Mouse (Mus musculus): ENCODE measurements around the gene Arhgap45.
A peak's percentile ranks its signal among the peaks of the same experiment; 100 is the strongest.

Gene Arhgap45

GRCm38 (mm10) chr10:80016511-80016910 lies at the start of gene Arhgap45:
Gene Arhgap45, plus strand, starts transcription at chr10:80016653.
- DNase-seq (ENCODE audit: low spot score) = no peak

- DNase-seq (ENCODE audit: low spot score) = no peak
Observed at GRCm38 (mm10) chr10:79966886-79967400, 49.5 kb upstream of the Arhgap45 start.

- no peak for DNase-seq (ENCODE audit: low spot score)
Observed at GRCm38 (mm10) chr10:79968181-79968580, 48.3 kb upstream of the Arhgap45 start.

DNA sequence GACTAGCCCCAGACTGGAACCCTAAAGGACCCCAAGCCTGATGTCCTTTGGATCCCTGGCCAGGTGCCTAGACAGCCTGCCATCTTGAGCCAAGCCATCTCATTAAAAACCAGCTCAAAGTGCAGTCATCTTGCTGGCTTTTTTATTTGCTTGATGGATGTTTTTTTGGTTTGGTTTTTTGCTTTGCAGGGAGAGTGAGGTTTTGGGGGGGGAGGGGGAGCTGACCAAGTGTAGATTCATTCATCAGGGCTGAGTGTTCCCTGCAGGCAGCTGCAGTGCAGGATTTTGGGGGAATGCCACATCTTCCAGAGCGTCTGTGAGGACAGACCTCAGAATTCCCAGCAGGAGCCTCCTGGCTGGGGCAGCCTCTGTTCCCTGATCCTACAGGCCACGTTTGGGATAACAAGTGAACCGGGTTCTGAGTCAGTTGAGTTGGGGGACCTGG lies 47.3 kb upstream of the Arhgap45 start:
- DNase-seq (ENCODE audit: low spot score) = no peak

DNA sequence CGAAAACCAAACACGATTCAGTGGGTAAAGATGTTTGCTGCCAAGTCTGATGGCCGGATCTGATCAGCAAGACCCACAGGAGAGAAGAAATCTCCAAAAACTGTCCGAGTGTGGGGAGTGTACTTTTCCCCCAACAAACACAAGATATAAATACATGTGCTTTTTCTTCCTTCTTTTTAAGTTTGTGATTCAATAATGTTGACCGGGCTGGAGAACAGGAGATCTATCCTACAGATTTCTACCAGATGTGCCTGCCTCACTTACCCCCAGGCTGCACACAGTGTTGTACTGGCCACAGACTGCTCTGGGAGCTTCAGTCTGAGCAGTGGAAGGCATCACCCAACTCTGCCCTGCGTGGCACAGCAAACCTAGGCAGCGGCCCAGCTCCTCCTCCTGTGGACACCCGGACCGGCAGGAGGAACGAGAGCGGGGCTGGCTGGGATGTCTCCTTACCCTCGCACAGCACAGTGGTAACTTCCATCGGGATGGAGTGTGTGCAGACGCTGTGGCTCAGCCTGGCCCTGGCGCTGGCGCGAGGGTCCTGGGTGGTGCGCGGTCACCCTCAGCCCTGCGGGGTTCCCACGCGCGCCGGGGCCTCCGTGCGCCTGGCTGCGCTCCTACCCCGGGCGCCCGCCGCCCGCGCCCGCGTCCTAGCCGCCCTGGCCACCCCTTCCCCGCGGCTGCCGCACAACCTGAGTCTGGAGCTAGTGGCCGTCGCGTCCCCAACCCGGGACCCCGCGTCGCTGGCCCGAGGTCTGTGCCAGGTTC lies 45.9 kb upstream of the Arhgap45 start, which contains the start of gene Grin3b:
Gene Grin3b, plus strand, starts transcription at position 301 of the 768 bp plus-strand sequence.
- no peak for DNase-seq (ENCODE audit: low spot score)

- DNase-seq (ENCODE audit: low spot score) = no peak
Observed at GRCm38 (mm10) chr10:79971183-79971497, 45.3 kb upstream of the Arhgap45 start.

- DNase-seq (ENCODE audit: low spot score) = no peak
Observed at GRCm38 (mm10) chr10:79972831-79973230, 43.6 kb upstream of the Arhgap45 start.

DNA sequence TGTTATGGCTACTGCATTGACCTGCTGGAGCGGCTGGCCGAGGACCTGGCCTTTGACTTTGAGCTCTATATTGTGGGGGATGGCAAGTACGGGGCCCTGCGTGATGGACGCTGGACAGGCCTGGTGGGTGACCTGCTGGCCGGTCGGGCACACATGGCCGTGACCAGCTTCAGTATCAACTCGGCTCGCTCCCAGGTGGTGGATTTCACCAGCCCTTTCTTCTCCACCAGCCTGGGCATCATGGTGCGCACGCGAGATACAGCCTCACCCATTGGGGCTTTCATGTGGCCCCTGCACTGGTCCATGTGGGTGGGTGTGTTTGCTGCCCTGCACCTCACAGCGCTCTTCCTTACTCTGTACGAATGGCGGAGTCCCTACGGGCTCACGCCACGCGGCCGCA lies 42.4 kb upstream of the Arhgap45 start:
- no peak for DNase-seq (ENCODE audit: low spot score)

GRCm38 (mm10) chr10:79974668-79975067 lies 41.8 kb upstream of the Arhgap45 start:
- DNase-seq (ENCODE audit: low spot score) = no peak

DNA sequence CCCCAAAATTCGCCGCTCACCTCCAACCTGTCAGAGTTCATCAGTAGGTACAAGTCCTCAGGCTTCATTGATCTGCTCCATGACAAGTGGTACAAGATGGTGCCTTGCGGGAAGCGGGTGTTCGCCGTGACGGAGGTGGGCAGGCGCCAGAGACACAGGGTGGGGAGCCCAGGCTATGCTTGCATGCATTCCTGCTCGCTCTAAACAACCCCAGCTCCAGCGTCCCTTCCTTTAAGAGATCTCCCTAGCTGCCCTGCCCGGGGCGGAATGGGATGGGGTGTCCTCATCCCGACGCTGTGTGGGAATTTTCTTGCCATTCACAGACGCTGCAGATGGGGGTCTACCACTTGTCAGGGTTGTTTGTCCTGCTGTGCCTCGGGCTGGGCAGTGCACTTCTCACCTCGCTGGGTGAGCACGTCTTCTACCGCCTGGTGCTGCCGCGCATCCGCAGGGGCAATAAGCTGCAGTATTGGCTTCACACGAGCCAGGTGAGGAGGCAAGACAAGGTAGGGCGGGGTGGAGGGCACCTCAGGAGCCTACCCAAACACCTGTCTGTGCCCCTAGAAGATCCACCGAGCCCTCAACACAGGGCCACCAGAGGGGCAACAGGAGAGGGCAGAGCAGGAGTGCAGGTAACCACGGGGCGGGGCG lies 40.3 kb upstream of the Arhgap45 start:
- DNase-seq (ENCODE audit: low spot score) = no peak

GRCm38 (mm10) chr10:79976722-79977107 lies 39.7 kb upstream of the Arhgap45 start:
- no peak for DNase-seq (ENCODE audit: low spot score)

DNA sequence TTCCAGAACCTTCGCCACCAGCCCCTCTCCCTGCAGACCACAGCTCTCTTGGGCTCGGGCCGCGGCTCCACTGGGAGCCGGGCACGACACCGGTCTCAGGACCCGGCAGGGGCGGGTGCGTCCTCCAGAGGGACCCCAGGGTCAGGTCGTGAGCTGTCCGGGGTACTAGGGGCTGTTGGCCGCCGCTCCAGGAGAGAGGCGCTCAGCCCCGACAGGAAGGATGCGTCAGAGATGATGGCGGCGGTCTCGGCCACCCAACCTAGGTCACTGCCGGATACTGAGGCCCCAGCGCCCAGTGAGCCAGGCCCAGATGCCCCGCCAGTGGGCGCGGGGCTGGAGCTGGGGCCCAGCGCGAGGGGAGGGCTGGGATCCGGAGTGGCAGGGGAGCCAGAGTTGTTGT lies 39.1 kb upstream of the Arhgap45 start:
- DNase-seq (ENCODE audit: low spot score) = no peak

DNA sequence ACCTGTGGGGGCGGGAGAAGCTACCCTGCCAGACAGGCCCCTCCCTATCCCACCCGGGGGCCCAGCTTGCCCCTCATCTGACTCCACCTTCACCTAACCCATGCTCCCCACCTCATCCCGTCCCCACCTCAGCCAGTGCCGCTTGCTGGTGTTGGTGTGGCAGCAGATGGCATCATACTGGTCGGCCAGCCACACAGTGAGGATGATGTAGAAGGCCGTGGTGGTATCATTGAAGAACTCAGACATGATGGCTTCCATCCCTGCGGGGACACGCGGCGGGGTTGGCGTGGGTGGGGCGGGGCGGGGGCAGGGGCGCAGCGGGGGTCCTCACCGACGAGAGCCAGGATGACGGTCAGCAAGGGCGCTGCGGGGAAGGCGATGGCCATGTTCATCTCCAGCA lies 38.4 kb upstream of the Arhgap45 start:
- DNase-seq (ENCODE audit: low spot score) = no peak

DNA sequence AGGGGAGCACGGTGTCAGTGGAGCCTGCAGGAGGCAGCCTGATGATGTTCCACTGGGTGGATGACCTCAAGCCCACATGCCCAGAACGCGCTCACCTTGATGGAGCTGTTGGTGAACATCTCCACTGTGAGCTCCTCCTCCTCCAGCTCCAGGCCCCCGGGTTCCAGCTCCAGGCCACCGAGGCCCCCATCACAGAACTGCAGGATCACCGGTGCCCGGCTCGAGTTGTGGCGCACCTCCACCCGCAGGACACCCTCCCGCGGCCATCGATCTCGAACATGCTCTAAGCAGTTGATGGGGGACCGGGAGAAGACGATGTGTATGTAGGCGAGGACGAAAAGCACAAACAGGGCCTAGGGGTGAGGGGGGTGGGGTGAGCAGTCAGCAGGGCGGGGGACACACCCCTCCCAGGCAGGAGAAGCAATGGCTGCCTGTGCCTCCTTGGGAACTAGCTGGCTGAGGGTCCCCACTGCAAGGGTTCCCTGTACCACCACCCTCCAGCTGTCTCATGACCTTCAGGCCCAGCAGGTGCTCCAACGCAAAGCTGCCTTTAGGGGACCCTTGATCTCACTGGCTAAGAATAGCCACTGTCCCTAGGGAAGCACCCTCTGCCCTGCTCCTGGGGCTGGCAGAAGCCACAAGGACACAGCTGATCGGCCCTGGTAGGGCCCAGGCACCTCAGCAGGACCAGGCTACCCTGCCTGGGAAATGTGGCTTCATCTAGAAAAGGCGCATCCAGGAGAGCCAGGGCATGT lies 36.9 kb upstream of the Arhgap45 start:
- DNase-seq (ENCODE audit: low spot score) = no peak

DNA sequence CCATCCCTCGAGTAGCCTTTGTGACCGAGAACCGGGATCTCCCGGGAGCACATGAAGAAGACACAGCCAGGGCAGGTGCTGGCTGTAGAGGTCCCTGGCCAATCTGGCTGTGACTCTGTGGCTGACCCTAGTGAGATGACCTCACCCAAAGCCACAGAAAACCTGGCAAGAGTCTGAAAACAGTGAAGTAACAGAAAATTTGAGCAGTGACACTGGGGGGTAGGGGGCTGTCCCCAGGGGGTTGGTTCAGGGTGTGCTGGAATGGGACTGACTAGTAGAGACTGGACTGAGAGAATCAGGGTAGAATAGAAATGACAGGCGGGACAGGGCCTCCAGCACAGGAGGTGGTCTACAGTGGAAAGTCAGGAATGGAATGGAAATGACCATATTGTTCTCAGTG lies 33.2 kb upstream of the Arhgap45 start:
- DNase-seq (ENCODE audit: low spot score) = no peak

GRCm38 (mm10) chr10:79983670-79984069 lies 32.8 kb upstream of the Arhgap45 start:
- DNase-seq (ENCODE audit: low spot score) = peak; percentile 82

DNA sequence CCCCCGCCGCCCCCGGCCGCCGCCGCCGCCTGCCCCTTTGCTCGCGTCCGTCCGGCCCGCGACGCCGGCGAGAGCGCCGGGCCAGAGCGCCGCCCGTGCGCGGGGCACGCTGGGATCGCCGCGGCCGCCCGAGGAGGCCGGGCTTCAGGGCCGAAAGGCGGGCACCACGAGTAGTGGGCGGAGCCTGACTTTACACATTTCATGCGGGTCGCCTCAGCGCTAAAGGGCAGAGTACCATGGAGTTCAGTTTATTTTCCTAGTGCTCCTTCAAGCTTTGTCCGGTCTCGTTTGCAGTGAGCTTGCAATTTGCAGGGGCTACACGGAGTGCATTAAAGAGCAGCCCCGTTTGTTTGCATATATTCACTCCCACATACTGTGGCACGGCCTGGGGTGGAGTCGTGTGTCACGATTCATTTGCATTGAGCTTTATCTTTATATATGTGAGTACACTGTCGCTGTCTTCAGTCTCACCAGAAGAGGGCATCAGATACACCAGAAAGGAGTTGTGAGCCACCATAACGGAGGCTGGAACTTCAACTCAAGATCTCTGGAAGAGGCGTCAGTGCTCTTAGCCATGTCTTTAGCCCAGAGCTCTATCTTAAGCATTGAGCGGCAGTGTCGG lies 32.1 kb upstream of the Arhgap45 start, which contains the start of gene Tmem259:
Gene Tmem259, minus strand, starts transcription at position 136 of the 622 bp plus-strand sequence.
- DNase-seq (ENCODE audit: low spot score) = peak; percentile 93

GRCm38 (mm10) chr10:79984871-79985270 lies 31.6 kb upstream of the Arhgap45 start:
- peak; percentile 98 for DNase-seq (ENCODE audit: low spot score)

GRCm38 (mm10) chr10:79985334-79986231 lies 30.9 kb upstream of the Arhgap45 start:
- DNase-seq (ENCODE audit: low spot score) = peak; percentile 72

DNA sequence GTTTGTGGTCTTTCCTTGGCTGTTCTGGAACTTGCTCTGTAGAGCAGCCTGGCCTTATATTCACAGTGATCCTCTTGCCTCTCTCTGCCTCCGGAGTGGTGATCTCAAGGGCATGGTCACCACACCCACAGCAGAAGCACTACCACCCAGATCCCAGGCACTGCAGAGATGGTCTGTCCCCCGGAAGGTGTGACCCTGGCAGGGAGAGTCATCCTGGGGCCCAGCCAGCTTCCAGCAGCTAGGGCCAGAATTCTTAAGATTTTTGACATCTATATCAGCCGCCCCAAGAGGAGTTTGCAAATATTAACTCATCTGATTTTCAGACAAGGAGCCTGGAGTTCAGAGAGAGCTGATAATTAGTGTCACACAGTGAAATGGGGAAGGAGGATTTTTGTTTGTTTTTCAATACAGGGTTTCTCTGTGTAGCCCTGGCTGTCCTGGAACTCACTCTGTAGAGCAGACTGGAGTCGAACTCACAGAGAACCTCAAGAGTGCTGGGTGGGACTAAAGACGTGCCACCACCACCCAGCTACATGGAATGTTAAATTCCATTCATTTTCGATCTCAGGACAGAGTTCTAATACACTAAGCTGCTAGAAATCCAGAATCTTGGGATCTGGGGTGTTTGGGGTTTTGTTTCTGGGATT lies 30.1 kb upstream of the Arhgap45 start:
- DNase-seq (ENCODE audit: low spot score) = no peak

DNA sequence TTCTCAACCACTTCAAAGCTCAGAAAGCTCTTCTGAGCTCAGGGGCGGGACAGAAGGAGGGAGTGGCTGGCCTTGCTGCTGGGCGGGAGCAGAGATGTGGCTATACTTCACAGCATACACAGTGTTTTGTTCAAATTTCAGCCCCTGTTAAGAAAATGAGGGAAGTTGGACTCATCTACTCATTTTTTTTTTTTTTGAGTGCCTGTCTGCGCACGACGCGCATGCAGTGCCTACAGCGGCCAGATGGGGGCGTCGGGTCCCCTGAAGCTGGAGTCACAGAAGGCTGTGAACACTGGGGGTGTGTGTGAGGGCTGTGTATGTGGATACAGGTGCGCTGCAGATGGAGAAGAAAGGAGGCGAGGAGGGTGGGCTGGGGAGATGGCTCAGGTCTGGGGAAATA lies 29.5 kb upstream of the Arhgap45 start:
- peak; percentile 73 for DNase-seq (ENCODE audit: low spot score)
